Mouse (Mus musculus) mesoderm, embryonic 11.5 days (tissue): Measurements from ENCODE around the gene Fzr1.

ENCODE experiments used
- DNase-seq: peaks from one replicate; pipeline ENCODE4 v3.0.0-alpha.2; 2012; ENCODE audit warnings: low read depth, low spot score

Fzr1 gene

GRCm38 (mm10) chr10:81377793-81378552 is at the start of gene Fzr1:
Fzr1 (minus strand) TSS chr10:81378516.
- DNase-seq, result no peak

- DNase-seq, result no peak
Measured at GRCm38 (mm10) chr10:81427804-81428506, 49.6 kb upstream of the Fzr1 start.

- no peak for DNase-seq
Measured at GRCm38 (mm10) chr10:81427327-81427726, 49.0 kb upstream of the Fzr1 start.

- DNase-seq, result no peak
Measured at GRCm38 (mm10) chr10:81426897-81427296, 48.6 kb upstream of the Fzr1 start.

- DNase-seq, result no peak
Measured at GRCm38 (mm10) chr10:81426081-81426671, 47.9 kb upstream of the Fzr1 start.

GRCm38 (mm10) chr10:81425236-81425850 is 47.0 kb upstream of the Fzr1 start:
- DNase-seq, result no peak

GRCm38 (mm10) chr10:81424246-81425051 is 46.1 kb upstream of the Fzr1 start:
- no peak for DNase-seq

GRCm38 (mm10) chr10:81423476-81424245 is 45.3 kb upstream of the Fzr1 start:
- DNase-seq, result no peak

- no peak for DNase-seq
Measured at GRCm38 (mm10) chr10:81422661-81423217, 44.4 kb upstream of the Fzr1 start.

GRCm38 (mm10) chr10:81422191-81422590 is 43.9 kb upstream of the Fzr1 start:
- DNase-seq, result no peak

- no peak for DNase-seq
Measured at GRCm38 (mm10) chr10:81421797-81422100, 43.4 kb upstream of the Fzr1 start.

- no peak for DNase-seq
Measured at GRCm38 (mm10) chr10:81421041-81421796, 42.9 kb upstream of the Fzr1 start.

GRCm38 (mm10) chr10:81420191-81420767 is 42.0 kb upstream of the Fzr1 start:
- DNase-seq, result no peak

- DNase-seq, result no peak
Measured at GRCm38 (mm10) chr10:81419111-81419928, 41.0 kb upstream of the Fzr1 start.

GRCm38 (mm10) chr10:81418216-81419070 is 40.1 kb upstream of the Fzr1 start:
- no peak for DNase-seq

- no peak for DNase-seq
Measured at GRCm38 (mm10) chr10:81417227-81418215, 39.2 kb upstream of the Fzr1 start.
